Mouse (Mus musculus) common myeloid progenitor, adult 5-6 weeks (primary cell): ENCODE results near the gene Tnfrsf21. TPM values are rescaled to one million over a fixed set of nuclear protein-coding genes. Genes with fewer than 3 reads are reported as not detected.

Experiments used
- ATAC-seq: replicated peaks from 2 replicates; pipeline ENCODE4 v1.8.0; 2016; ENCODE audit warnings: low read depth, mild to moderate bottlenecking, moderate TSS enrichment, inconsistent platforms; ENCODE audit not compliant: poor library complexity, severe bottlenecking
- total RNA-seq: library from RNA; stranded (forward); fragments of 200-1000, 187-1606 nt; gene quantifications from 2 replicates; pipeline ENCODE4 v1.2.3, GENCODE M21; 2017

Tnfrsf21 gene
- total RNA-seq, 1 experiment from 2014 or later = 39.2 TPM

- no peak for ATAC-seq
These were observed 100.4 kb downstream of the Tnfrsf21 start for GRCm38 (mm10) chr17:43116748-43117147.

- ATAC-seq = no peak
These were observed 103.1 kb downstream of the Tnfrsf21 start for GRCm38 (mm10) chr17:43119446-43119845.

GRCm38 (mm10) chr17:43121096-43121495 is 104.7 kb downstream of the Tnfrsf21 start:
- no peak for ATAC-seq

- ATAC-seq = no peak
These were observed 112.0 kb downstream of the Tnfrsf21 start for GRCm38 (mm10) chr17:43128305-43128704.

DNA sequence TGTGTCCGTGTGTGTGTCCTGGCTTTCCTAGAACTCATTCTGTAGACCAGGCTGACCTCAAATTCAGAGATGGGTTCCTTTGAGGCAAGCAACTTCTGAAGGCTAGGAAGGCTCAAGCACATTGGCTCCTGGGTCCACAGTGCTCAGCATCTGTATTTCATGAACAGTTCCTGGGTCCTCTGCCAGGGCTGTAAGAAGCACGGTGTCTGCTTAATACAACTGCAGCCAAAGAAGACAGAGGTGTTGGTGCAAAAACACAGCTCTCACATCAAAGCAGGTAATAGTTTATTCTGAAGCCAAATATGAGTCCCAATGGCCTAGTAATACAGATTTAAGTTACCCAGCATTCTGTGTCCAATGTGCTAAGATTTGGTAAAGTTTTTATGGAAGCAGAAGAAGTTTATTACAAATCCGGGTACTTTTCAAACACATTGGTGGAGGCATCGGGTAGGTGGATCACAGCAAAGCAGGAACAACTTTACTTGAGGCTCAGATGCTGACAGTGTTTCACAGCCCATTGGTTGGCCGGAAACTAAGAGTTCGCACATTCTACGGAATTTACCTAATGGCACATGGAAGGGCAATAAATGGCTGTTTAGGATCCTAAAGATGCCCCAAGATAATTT is 112.7 kb downstream of the Tnfrsf21 start:
- no peak for ATAC-seq

DNA sequence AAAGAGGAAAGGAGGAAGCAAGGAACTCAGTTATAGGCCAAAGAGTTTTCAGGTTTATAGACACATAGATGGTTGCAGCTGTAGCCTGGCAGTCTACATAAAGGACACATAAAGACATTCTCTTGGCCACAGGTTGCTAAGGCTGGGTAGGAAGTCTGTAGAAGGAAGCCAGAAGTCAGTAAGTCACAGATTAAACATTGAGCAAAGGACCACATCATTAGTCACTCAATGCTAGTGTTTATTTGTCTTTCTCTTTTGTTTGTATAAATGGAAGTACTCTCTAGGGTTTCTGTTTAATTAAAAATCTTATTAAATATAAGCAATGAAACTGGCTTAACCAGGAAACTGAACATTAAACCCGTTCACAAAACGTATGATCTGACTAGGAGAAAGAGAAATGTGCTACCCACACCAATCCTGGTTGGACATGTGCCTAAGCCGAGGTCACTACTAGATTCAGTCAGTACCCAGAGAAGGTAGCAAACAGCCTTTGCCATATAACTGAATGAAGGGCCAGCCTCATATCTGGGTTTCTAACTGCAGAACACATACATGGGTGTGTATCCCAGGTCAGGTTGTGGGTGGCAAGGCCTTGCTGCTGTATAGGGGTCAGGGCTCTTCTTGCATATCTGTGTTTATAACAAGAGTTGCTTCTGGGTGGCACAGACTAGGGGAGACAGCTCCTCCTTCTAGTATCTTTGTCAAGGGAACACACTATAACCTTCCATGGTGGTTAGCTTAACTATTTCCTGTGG is 113.9 kb downstream of the Tnfrsf21 start:
- no peak for ATAC-seq

- ATAC-seq = no peak
These were observed 114.5 kb downstream of the Tnfrsf21 start for GRCm38 (mm10) chr17:43130870-43131264.

- ATAC-seq = no peak
These were observed 116.1 kb downstream of the Tnfrsf21 start for GRCm38 (mm10) chr17:43132477-43132876.

DNA sequence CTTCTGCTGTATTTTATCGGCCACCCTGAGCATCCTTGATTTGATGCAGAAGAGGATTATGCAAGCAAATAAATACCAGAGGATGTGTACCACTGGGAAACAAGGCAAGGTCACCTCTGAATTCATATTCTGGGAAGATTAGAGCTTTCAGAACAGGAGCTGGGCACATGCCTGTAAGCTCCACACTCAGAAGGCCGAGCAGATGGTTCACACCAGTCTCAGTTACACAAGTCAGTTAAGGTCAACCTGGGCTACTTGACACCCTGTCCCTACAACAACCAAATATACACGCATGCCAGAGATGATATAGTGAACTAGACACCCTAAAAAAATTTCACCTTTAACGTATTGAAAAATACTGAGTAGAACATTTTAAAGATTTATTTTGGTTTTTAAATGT is 116.8 kb downstream of the Tnfrsf21 start:
- no peak for ATAC-seq

- no peak for ATAC-seq
These were observed 118.6 kb downstream of the Tnfrsf21 start for GRCm38 (mm10) chr17:43134991-43135390.

DNA sequence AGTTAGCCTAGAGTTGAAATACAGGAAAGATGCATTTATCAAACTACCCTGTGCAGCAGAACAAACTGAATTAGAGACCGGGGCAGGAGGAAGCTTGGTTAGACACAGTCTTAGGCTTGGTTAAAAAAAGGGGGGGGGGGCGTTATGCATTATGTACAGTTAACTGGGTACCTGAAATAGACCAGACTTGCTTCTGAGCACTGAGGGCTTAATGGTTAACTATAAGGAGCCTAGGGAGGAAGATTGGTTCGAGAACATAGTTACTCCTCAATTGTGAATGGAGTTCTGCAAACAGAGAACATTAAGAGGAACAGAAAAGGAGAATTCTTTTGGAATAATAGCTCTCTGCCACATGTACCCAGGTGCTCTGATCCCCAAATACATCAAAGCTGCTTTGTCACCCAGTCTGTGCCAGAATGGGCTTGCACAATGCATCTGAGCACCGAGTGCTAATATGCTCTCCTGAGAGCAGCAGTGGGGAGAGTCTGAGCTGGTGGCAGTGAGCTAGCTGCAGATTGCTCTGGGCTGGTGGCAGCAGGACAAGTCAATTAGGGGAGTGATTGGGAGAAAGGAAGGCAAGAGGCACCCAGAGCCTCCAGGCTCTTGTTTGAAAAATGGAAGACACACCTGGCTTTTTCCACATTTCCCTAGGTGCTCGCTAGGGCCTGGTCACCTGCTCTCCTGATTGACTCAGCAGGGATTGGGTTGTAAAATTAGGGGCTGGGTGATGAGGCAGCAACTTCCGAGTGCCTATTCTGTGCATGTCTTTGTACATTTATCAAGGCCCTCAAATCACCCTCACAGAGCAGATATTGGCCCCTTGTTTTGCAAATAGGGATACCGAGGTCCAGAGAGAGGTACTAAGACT is 119.3 kb downstream of the Tnfrsf21 start:
- no peak for ATAC-seq

DNA sequence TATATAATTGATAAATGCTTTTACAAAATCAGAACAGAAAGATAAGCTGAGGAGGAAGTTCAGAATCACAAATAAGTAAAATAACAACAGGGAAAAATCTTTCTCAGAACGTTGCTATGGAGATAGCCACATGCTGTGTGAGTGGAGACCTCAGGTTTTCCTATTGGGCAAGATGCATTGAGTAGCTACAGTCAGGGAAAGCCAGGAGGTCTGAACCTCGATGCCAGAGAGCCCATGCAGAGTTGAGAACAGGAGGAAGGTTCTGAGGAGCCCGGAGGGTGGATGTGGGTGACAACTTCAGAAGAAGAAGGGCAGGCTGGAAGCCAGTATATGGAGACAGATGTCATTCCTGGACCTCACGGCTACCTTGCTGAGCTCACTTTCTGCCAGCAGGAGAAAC is 120.4 kb downstream of the Tnfrsf21 start:
- no peak for ATAC-seq

DNA sequence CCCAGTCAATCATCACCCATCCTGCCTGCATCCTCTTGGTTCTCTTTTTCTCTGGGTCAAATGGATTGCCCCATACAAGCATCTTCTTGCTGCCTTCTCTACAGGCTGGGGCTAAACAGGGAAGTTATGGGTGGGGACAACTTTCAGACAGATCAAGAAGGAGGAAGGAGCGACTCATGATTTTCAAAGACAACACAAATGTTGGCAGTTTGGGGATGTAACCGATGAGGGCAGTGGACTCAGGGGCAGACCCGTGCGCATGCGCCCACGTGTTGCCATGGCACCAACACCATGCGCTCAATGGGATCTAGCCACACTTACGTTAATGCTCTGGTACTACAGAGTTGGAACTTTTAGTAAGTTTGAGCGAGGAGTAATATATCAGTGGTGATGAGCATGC is 121.5 kb downstream of the Tnfrsf21 start:
- peak; percentile 78 for ATAC-seq

DNA sequence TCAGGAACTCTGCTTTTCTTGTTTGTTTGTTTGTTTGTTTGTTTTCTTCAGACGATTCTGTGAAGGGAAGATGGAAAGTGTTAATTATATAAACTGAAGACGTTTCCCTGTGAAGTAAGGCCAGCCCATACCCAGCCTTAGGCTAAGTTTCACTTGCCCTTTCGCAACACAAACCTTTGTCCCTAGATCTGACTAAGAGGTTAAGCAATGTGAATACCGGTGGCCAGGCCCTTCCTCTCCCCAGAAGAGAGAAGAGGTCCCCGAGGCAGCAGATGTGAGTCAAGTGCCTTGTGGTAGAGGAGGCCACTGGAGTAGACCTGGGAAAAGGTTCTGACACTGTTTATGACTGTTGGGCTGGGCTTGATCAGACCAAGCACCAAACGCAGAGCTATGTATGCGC is 122.0 kb downstream of the Tnfrsf21 start:
- ATAC-seq = peak; percentile 75

Other genes starting within 250 kb of the Tnfrsf21 start
- 16.6 and 17.4 TPM in 2 replicates for gene Cd2ap, start 139.9 kb upstream of the Tnfrsf21 start, total RNA-seq